Mouse (Mus musculus): ENCODE data around the gene Slc44a5.
A peak's percentile ranks its signal among the peaks of the same experiment; 100 is the strongest.
"Not testable (repeated sequence)": the region's sequence is repeated elsewhere in the genome, so short reads cannot be mapped to it uniquely, and the experiment has no call there.

The Slc44a5 gene

DNA sequence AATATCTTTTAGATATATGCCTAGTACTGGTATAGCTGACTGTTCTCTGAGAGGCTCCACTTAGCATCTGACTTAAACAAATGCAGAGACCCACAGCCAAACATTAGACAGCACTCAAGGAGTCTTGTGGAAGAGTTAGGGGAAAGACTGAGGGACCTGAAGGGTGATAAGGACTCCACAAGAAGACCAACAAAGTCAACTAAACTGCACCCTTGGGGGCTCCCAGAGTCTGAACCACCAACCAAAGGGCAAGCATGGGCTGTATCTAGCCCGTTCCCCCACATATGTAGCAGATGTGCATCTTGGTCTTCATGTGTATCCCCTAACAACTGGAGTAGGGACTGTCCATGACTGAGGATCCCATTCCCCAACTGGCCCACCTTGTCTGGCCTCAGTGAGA is 271.7 kb downstream of the Slc44a5 start:
- DNase-seq = no peak

DNA sequence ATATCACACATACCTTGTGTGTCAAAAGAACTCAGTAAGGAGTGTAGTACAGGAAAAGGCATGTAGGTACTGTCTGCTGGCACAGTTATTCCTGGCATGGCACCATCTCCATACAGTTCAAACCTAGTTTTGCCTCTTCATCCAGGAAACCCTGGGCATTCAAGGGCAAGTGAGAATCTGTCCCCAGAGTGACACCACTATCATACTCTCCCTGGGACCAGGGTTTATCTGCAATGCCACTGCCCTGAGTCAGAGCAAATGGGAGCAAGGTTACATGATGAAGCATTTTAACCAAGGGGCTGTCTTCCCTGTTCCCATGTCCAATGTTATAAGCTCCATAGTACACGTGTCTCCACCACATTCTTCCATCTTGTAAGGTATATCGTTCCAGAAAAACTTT is 278.2 kb downstream of the Slc44a5 start:
- no peak for DNase-seq

DNA sequence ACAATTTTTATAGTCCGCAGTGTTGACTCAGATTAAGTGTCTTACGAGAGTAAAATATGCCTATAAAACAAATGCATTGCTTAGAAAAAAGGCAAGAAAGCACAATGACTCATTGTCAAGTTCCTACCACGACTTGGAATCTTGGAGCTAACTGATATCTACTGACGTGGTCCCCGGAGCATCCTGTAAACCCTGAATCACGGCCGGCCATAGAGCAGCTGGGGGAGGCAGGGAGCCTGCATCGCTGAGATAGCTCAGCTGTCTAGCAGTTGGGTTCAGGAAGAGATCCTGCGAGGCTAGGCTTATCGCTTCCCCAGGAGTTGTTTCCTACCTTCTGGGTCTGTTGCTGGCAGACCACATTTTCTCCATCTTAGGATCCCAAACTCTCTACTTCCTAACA is 279.0 kb downstream of the Slc44a5 start:
- DNase-seq = no peak

DNA sequence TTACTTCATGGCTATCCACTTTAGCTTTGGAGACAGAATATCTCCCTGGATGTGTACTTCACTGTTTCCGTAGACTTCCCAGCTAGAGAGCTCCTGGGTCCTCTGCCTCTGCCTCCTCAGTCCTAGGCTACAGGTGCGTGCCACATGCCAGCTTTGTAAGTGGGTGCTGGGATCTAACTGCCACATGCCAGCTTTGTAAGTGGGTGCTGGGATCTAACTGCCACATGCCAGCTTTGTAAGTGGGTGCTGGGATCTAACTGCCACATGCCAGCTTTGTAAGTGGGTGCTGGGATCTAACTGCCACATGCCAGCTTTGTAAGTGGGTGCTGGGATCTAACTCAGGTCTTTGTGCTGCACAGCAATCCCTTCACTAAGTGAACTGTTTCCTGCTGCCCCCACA is 281.0 kb downstream of the Slc44a5 start:
- DNase-seq = not testable (repeated sequence)

DNA sequence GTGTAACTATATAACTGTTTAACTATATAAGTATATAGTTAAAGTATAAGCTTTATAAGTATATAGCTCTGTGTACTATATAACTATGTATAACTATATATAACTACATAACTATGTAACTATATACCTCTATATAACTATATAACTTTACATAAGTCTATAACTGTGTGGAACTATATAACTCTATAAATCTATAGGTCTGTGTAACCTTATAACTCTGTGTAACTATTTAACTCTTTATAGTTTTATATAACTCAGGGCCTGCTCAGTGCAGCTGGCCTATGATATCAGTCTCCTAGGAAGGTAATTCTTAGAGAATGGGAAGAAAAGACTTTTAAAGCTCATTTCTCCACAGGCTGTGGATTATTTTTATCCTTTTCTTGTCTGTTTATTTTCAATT is 284.1 kb downstream of the Slc44a5 start:
- DNase-seq = no peak

DNA sequence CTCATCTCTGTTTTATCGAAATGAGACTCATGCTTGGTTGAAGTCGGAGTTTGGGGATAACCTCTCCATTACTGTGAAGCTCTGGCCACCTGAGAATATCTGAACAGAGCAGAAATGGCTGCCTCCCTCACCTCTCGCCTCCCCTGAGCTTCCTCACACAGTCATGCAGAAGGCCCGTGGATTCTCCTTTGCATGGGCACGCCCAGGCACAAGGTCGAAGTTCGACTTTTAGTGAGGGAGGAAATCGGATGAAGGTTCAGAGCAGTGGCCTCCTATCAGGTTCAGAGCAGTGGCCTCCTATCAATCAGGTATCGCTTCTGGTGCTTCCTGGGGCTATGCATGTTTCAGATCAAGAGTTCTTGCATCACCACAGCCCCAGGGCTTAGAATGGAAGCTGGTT is 295.1 kb downstream of the Slc44a5 start:
- no peak for DNase-seq

DNA sequence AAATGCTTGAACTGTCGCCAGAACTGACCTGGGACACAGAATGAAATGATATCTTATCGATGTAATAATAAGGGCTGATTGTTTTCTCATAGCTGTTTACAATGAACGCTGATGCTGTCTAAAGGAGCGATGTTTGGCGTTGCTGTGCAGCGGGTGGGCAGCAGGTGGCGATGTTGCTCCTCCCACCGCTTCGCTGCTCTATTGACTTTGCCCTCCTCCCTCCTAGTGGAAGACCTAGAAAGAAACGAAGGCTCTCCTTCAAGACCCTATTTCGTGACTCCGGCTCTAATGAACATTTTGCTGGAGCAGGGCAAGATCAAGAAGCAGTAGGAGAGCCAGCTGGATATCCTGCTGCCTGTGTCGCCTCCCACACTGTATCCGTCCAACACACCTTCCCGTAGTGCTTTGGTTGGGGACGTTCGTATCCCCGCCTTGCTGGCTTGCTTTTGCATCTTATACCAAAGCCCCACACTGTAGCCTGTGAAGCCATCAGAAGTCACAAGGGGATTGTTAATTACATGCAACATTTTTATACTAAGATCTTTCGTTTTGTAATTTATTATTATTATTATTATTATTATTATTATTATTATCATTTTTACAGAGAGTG is 296.6 kb downstream of the Slc44a5 start:
- DNase-seq = peak; percentile 48 to 82

DNA sequence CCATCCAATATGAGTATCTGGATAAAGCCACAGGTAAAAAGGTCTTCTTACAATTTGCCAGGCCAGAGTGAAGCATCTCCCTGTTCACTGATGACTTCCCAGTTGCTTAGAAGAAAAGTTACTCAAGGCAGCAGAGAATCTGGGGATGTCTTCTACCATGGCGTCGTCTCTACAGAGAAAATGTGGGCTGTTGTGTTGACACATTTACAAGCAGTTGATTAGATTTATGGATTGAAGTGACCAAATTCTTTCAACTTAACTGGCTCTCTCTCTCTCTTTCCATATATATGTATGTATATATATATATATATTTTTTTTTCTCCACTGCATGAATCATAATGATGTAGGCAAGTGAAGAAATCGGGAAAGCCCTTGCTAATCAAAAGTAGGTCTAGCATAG is 301.4 kb downstream of the Slc44a5 start:
- no peak for DNase-seq

DNA sequence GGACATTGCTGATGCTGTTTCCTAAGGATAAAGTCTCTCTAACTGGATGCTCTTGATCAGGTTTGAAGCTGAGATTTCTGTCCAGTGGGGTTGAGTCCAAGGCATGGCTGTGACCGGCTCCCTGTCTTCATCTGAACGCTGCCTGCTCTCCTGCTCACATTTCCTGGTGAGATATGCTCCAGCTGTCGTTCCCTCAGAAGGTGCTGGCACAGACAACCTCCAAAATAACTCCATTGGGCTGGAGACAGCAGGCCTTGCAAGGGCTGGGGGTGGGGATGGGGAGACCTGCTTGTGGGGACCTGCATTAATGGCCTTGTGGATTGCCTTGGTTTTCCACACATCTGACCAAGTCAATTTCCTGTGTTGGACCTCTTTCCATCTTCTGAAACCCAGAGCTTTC is 311.0 kb downstream of the Slc44a5 start:
- DNase-seq = no peak

DNA sequence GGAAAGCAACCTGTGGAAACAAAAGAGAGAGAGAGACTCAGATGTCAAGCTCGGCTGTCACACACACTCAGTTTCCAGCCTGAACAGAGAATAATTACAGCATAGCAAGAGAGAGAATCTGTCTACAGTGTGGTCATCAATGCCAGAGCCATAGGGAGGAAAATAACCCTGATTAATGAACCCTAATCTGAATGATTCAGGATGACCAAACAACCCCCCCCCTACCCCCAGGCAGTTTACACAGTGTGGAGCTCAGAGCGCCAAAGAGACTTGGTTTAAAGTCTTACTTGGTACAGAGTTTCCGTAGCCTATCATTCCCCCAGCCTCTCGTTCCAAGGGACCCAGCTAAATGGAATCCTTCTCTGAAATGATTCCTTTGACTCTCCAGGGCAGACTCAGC is 312.1 kb downstream of the Slc44a5 start:
- no peak for DNase-seq

DNA sequence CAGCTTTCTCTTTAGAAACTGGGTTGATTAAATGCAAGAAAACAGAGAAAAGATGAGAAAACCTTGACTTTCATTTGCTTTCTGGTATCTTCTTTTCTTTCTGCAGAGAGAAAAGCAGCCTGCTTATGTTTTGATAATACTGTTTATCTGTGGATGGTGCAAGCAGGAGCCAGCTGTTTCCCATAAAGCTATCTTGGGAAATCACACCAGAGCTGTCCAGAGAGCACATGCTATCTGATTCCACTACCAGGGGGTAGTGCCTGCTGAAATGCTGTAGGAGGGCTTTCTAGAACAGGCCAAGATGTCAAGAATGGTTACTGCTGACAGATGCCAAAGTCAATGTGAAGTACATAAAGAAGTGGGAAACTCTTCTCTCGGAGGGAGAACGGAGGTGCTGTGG is 314.0 kb downstream of the Slc44a5 start:
- DNase-seq = no peak

DNA sequence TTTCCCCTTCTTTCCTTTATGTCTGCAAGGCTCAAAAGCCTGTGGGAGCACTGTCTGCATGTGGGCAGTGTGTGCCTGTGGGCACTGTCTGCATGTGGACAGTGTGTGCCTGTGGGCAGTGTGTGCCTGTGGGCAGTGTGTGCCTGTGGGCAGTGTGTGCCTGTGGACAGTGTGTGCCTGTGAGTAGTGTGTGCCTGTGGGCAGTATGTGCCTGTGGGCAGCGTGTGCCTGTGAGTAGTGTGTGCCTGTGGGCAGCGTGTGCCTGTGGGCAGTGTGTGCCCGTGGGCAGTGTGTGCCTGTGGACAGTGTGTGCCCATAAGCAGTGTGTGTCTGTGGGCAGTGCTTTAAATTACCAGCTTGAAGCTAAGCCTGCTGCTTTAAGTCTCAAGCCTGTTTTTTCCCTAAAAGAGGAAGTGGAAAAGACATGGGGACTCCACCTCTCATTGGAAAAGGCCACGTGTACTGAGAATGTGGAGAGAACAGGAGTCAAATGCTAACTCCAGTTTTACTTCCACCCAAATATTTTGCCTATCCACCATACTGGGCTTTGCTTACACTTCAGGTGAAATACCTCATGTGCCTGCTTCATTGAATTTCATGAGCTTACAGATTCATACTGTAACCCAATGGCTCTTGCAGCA is 315.3 kb downstream of the Slc44a5 start:
- no peak for DNase-seq

DNA sequence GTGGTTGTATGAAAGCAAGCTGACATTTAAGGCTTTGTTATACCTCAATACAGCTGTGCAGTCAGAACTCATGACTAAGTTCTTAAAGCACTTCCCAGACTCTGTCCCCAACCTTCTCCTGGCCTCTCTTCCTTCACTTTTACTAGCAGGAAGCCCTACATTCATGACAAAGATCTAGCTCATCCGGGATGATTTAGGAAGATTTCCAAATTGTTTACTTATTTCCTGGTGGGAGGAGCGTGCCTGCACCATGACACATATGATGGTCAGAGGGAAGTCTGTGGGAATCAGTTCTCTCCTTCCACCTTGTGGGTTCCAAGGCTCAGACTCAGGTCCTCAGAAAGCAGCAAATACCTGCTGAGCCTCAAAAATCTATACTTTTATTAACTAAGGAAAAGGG is 317.1 kb downstream of the Slc44a5 start:
- no peak for DNase-seq

DNA sequence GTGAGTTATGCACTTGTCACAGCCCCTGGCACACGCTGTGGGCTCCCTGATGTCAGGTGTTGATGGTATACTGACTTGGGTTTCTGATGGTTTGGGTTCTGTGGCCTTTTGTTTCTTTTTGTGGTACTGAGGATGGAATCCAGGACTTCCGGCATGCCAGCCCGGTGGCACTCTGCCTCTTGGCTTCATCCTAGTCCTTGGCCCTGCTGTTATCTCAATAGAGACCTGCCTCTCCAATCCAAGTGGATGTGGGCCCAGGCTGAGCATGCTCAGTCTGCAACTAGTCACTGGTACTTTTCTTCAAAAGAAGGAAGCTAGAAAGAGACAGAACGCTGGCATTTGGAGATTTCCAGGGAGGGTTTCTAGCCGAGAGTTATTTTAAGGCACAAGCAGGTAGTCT is 318.9 kb downstream of the Slc44a5 start:
- DNase-seq = no peak

DNA sequence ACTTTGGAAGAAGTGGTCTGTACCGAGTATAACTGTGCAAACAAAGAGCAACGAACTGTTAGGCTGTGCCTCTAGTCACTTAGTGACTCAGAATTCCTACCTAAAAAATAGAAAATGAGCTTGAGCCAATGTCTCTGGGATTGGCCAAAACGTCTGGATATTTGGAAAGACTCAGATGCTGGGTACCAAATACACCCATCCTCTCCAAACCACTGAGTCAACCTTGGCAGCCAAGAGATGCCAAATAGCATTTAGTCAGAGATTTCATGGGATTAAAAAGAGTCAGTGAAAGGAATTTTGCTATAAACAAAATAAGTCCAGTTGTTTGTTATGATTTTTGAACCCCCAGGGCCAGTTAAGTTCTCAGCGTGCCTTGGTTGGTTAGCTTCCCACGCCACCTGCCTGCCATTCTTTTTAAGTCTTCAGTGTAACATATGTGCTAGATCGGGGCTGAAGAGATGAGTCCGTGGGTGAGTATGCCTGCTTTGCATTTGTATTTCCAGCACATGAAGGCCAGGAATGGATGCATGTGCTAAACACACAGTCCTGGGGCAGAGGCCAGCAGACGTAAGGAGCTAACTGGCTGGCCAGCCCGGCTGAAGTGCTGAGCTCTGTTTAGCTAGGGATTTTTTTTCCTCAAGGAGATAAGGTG is 320.7 kb downstream of the Slc44a5 start:
- no peak for DNase-seq

DNA sequence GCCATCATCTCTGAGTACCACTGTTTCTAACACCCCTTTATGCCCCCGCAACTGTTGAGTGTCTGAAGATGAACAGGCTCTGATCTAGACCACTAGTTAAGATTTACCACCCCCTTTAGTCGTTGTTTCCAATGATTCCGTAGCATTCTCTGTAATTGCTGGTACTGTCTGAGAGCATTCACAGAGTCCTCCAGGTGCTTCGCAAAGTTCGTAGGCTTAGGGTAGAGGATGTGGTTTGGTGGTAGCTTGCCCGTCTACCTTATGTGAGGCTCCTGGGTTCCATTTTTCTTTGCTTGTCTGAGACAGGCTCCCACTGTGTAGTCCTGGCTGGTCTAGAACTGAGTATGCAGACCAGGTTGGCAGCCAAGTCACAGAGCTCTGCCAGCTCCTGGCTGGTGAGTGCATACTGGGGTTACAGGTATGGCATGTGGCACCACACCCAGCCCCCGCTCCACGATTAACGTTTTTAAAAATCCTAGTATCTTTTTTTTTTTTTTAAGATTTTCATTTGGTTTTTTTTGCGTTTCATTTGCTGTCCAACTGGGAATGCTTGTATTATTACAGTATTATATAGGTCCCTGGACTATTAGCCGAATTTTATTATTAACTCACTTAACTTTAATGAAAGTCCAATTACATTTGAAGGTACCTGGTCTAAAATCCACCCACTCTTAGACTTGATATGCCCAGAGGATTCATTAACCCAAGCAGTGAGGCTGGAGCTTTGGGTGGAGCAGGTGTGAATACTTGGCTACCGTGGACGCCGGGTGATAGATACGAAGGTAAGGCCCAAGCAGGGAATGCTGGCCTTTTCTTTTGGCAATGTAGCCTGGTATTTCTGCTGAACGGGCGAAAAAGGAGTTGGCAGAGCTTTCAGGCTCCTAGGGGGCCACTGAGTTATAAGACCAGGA is 321.9 kb downstream of the Slc44a5 start:
- DNase-seq = no peak

DNA sequence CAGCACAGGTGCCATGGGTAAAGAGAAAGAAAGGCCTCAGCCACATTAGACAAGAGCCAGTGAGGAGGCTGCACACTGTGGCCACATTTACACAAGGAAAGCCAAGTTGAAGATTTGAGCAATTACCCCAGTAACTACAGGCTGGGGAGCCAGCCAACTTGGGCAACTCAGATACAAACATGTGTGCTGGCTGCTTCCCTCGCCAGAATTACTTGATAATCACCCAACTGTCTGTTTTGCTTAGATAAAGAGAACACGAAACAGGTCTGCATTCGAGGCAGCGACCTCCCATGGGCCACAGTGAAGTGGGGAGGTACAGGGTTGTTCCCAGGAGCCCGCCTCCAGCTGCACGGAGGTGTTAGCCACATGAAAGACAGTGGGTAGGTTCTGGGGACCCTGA is 324.3 kb downstream of the Slc44a5 start:
- no peak for DNase-seq

DNA sequence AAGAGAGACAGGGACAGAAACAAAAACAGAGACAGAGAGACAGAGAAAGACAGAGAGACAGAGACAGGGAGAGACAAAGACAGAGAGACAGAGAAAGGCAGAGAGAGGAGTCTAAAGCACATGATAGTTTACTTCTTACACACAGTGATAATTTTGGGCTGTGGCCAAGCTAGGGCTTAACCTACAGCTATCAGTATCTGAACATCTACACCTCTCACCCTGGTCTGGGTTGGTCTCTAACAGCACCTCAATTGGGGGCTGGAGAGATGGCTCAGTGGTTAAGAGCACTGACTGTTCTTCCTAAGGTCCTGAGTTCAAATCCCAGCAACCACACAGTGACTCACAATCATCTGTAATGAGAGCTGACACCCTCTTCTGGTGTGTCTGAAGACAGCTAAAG is 325.3 kb downstream of the Slc44a5 start:
- DNase-seq = no peak

DNA sequence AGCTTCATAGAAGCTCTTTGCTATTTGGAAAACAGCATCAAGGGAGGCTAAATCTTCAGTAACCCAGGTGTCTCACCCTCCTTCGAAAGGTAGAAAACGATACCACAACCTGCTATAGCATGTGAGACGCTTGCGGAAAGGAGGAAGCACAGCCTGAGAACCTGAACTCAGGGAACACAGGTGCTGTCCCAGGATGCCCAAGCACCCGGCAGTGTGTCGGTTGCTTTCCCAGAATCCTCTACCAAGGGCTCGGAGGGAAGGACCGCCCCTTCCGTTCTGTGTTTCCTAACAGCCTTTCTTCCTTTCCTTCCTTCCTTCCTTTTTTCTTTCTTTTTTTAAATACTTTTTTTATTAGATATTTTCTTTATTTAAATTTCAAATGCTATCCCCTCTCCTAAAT is 326.8 kb downstream of the Slc44a5 start:
- DNase-seq = no peak

DNA sequence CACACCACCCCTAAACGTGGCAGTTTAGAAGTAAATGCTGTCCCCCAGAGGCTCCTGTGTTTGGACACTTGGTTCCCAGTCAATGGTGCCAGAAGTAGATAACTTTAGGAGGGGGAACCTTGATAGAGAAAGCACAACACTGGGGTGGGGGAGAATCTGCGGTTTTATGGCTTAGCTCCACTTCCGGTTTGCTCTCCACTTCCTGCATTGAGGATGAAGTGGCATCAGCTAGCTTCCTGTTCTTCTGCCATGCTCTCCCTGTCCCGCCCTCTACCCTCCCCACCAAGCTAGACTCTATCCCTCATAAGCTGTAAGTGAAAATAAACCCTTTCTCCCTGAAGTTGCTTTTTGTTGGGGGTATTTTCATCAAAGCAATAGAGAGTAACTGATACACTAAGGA is 327.9 kb downstream of the Slc44a5 start:
- DNase-seq = no peak

DNA sequence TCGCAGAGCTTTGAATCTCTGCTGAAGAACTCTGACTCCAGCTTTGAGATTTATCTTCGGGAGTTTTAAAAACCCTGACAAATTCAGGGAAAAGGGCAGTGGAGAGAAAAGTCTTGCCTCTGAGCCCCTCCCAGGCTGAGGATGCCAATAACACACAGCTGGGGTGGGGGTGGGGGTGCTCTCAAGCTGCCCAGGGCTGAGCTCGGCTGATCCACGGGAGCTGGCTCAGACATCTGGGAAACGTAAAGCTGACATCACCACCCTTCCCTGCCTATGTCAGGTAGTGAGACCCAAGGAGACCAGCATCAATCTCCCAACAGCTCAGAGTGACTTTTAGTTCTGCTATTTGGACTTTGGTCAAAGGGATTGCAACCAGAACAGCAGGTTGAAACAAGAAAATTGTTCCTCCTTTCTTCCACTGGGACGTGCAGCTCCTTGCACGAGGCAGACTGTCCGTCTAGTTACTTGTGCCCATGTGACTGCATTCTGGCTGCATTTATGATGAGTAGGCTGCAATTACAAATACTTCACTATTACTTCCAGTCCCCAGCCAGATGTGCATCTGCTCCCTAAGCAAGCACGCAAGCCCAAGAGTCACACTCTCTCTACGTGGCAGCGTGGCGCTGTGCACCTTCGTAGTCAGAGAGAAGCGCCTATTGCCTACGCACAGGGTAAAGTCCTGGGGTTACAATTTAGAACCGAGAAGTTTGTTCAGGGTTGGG is 332.1 kb downstream of the Slc44a5 start:
- DNase-seq = no peak

DNA sequence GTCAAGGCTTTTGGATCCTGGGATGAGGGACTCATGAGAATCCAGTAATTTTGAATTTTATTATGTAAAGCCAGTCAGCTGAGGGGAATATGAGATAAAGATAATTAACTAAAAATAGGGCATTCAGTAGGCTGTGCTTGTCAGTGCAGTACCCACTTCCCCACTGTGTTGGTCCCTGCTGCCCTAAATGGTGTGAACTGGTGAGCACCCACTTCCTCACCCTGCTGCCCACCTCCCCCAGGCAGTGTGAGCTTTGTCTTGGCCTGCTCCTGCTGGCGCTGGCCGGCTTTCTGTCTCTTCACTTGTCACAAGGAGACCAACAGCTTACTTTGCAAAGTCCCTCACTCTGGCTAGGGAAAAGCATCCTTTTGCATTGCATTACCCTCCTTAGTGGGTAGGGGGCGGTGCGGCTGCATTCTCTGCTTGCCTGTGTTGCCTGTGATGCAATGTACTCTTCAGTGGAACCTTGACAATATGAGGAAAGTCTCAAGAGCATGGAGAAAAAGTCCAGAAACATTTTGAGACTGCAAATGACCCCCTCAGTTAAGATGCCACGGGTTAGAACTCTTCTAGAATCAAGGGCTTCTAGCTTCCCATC is 344.5 kb downstream of the Slc44a5 start:
- peak in 1 of 2 experiments; percentile 8 for DNase-seq
